Mouse (Mus musculus): Measurements from ENCODE around the gene Fam162b. TPM values are rescaled to one million over a fixed set of nuclear protein-coding genes. Genes with fewer than 3 reads are reported as not detected.

The Fam162b gene
- total RNA-seq, 2 experiments from 2014 or later, result not detected

Other genes with a start within 250 kb of the Fam162b start
- under 1 TPM in 1 of 2 experiments, not detected in 1; 0.64 TPM for gene Gm49339, start 109.9 kb downstream of the Fam162b start, total RNA-seq (2021)
- gene Lilr4b, start 109.9 kb downstream of the Fam162b start, total RNA-seq (2021), result 1 to 10 TPM; 1.0 to 1.1 TPM
- under 1 TPM; 0.57 to 0.69 TPM for gene Lilrb4a, start 99.6 kb downstream of the Fam162b start, total RNA-seq (2021)
- gene Gprc6a, start 40.9 kb upstream of the Fam162b start, total RNA-seq (2021), result not detected
- gene Rfx6, start 87.2 kb upstream of the Fam162b start, total RNA-seq (2021), result not detected